ENCODE assay signal across 21 mouse cellular contexts in genomic region chr8:121541862-121542261, GRCm38 (mm10). TPM values are rescaled to one million over a fixed set of nuclear protein-coding genes. Genes with fewer than 3 reads are reported as not detected.
"Had no signal": no experiment of that assay in that cellular context is flagged by ENCODE, and none has a peak within 500 bp of the region (broad histone marks: within the 10 kb centered on the region; RNA-seq: fewer than 3 reads in every experiment).

No protein-coding gene starts in this region.

- H3K27ac ChIP-seq: limb, embryonic 12.5 days; liver, embryonic 13.5 days; lung, embryonic 15.5 days; macrophage; midbrain, embryonic 12.5 days had no signal

- DNase-seq: kidney, adult 8-10 months; layer of hippocampus, adult 9-11 months; liver; liver, embryonic 13.5 days; liver, postnatal 0 days; lung, postnatal 14 days; right cerebral cortex, postnatal 14 days; thymus, adult 2 months; thymus, postnatal 36 days had no signal

- H3K9ac ChIP-seq: limb, embryonic 12.5 days; liver, embryonic 13.5 days; liver, postnatal 0 days; lung, embryonic 15.5 days; midbrain, embryonic 12.5 days had no signal

- H3K36me3 ChIP-seq: limb, embryonic 12.5 days; liver, embryonic 13.5 days; lung, embryonic 15.5 days; midbrain, embryonic 12.5 days had no signal

- H3K4me1 ChIP-seq: limb, embryonic 12.5 days; liver, embryonic 13.5 days had no signal

- H3K9me3 ChIP-seq: limb, embryonic 12.5 days; liver, embryonic 13.5 days; lung, embryonic 15.5 days; midbrain, embryonic 12.5 days had no signal

- H3K4me3 ChIP-seq: limb, embryonic 12.5 days; liver, embryonic 13.5 days; lung, embryonic 15.5 days; megakaryocyte, embryonic 14.5 days; midbrain, embryonic 12.5 days had no signal

RNA-seq across cellular contexts. Expression of gene 1700018B08Rik, which starts 2.3 kb away (rescaled TPM):
- total RNA-seq: left cerebral cortex, postnatal 36 days; midbrain, postnatal 0 days had no signal
- polyA plus RNA-seq: intestine, postnatal 0 days; kidney, embryonic 16.5 days; limb, embryonic 12.5 days; liver, embryonic 13.5 days; liver, postnatal 0 days; lung, embryonic 15.5 days; macrophage; midbrain, embryonic 12.5 days; midbrain, postnatal 0 days; neural tube, embryonic 14.5 days; spleen, adult 2 months; stomach, embryonic 16.5 days had no signal
